Mouse (Mus musculus): ENCODE results near the gene Cd276. TPM values are rescaled to one million over a fixed set of nuclear protein-coding genes. Genes with fewer than 3 reads are reported as not detected.
A peak's percentile ranks its signal among the peaks of the same experiment; 100 is the strongest.

Gene Cd276
- total RNA-seq, 1 experiment, result 23.4 TPM

- Histone ChIP-seq H3K9me3 (ENCODE audit: control insufficient read depth, insufficient read depth, low read depth, low read length) (no peaks in the 10 kb centered on the region), H3K9ac (ENCODE audit: insufficient read depth, low read depth, low read length, poor library complexity, severe bottlenecking) (no peak overlapping the region), H3K4me3 (ENCODE audit: insufficient read depth in 1 of 2, low read depth in 1 of 2, low read length in 2 of 2, poor library complexity in 1 of 2, severe bottlenecking in 1 of 2) (no peak overlapping the region), H3K27ac (ENCODE audit: insufficient read depth, low read depth, low read length, poor library complexity, severe bottlenecking) (no peak overlapping the region), H3K36me3 (ENCODE audit: control insufficient read depth, insufficient read depth, low read length, poor library complexity, severe bottlenecking) (peaks cover 20% of the 10 kb centered on the region; the same call in 1 of the 2 replicates), H3K4me1 (ENCODE audit: control insufficient read depth in 2 of 2, insufficient read depth in 2 of 2, low read length in 2 of 2, poor library complexity in 1 of 2) (peaks cover 2 to 5% of the 10 kb centered on the region in 2 experiments; a peak in 3 of 4 replicates)
- no peak for DNase-seq (ENCODE audit: low read depth, low spot score)
- TF ChIP-seq MAFK (IDR thresholded peaks at IDR 0.05; ENCODE audit: insufficient read depth, low read depth, low read length) (peak; percentile 79; the same call in 1 of the 2 replicates), CHD2 (IDR thresholded peaks at IDR 0.05; ENCODE audit: low read depth, low read length) (no peak), ZNF384 (IDR thresholded peaks at IDR 0.05; ENCODE audit: low read depth, low read length) (no peak)
- in situ Hi-C loops (cut with MboI; ENCODE audit: low sequenced_read_pairs in 2 of 2, unreplicated experiment in 2 of 2), result no loop called here
Measured at GRCm38 (mm10) chr9:58541895-58542338, 13.3 kb downstream of the Cd276 start.

GRCm38 (mm10) chr9:58539886-58540285 lies 15.4 kb downstream of the Cd276 start:
- H3K9ac ChIP-seq (ENCODE audit: insufficient read depth, low read depth, low read length, poor library complexity, severe bottlenecking), result no peak overlapping the region

DNA sequence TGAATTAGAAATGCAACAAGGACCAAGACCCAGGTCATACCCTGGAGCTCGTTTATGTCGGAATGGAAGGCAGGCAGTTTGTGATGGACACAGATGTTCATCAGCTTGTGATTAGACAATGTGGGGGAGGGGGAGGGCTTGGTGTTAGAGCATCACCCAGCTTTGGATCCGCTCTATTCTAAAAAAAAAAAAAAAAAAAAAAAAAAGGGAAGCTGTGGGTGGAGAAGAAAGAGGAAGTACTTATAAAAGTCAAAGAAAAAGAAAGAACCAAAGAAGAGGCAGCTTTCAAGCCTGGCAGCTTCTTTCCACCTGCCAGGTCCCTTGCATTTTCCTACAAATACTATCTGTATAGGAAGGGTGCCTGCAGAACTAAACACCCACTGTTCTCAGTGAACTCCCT lies 17.5 kb downstream of the Cd276 start:
- H3K36me3 ChIP-seq (ENCODE audit: control insufficient read depth, insufficient read depth, low read length, poor library complexity, severe bottlenecking), result peaks cover 30% of the 10 kb centered on the region; the same call in 1 of the 2 replicates
- no peak overlapping the region for H3K9ac ChIP-seq (ENCODE audit: insufficient read depth, low read depth, low read length, poor library complexity, severe bottlenecking)
- in situ Hi-C loops (cut with MboI; ENCODE audit: low sequenced_read_pairs in 2 of 2, unreplicated experiment in 2 of 2), result no loop called here
- no peak overlapping the region for H3K27ac ChIP-seq (ENCODE audit: insufficient read depth, low read depth, low read length, poor library complexity, severe bottlenecking)
- TF ChIP-seq ZC3H11A (IDR thresholded peaks at IDR 0.05; ENCODE audit: borderline replicate concordance, low read depth, low read length) (no peak), CHD2 (IDR thresholded peaks at IDR 0.05; ENCODE audit: low read depth, low read length) (no peak), ZNF384 (IDR thresholded peaks at IDR 0.05; ENCODE audit: low read depth, low read length) (no peak), HCFC1 (IDR thresholded peaks at IDR 0.05; ENCODE audit: borderline replicate concordance, insufficient read depth, low read length) (no peak), MAFK (IDR thresholded peaks at IDR 0.05; ENCODE audit: insufficient read depth, low read depth, low read length) (no peak)
- H3K4me1 ChIP-seq (ENCODE audit: control insufficient read depth in 2 of 2, insufficient read depth in 2 of 2, low read length in 2 of 2, poor library complexity in 1 of 2), result peaks cover 0 to 7% of the 10 kb centered on the region in 2 experiments; a peak in 2 of 4 replicates
- H3K4me3 ChIP-seq (ENCODE audit: insufficient read depth in 1 of 2, low read depth in 1 of 2, low read length in 2 of 2, poor library complexity in 1 of 2, severe bottlenecking in 1 of 2), result no peak overlapping the region
- no peak for DNase-seq (ENCODE audit: low read depth, low spot score)
- no peaks in the 10 kb centered on the region for H3K9me3 ChIP-seq (ENCODE audit: control insufficient read depth, insufficient read depth, low read depth, low read length)

More at GRCm38 (mm10) chr9:58539886-58540285, 15.4 kb downstream of the Cd276 start:
- peak; percentile 79 for DNase-seq (ENCODE audit: low read depth, low spot score)
- Histone ChIP-seq H3K27ac (ENCODE audit: insufficient read depth, low read depth, low read length, poor library complexity, severe bottlenecking) (no peak overlapping the region), H3K9me3 (ENCODE audit: control insufficient read depth, insufficient read depth, low read depth, low read length) (no peaks in the 10 kb centered on the region), H3K36me3 (ENCODE audit: control insufficient read depth, insufficient read depth, low read length, poor library complexity, severe bottlenecking) (peaks cover 25% of the 10 kb centered on the region; the same call in 1 of the 2 replicates), H3K4me3 (ENCODE audit: insufficient read depth in 1 of 2, low read depth in 1 of 2, low read length in 2 of 2, poor library complexity in 1 of 2, severe bottlenecking in 1 of 2) (no peak overlapping the region), H3K4me1 (ENCODE audit: control insufficient read depth in 2 of 2, insufficient read depth in 2 of 2, low read length in 2 of 2, poor library complexity in 1 of 2) (peaks cover 0 to 8% of the 10 kb centered on the region in 2 experiments; a peak in 2 of 4 replicates)
- in situ Hi-C loops (cut with MboI; ENCODE audit: low sequenced_read_pairs in 2 of 2, unreplicated experiment in 2 of 2), result no loop called here
- TF ChIP-seq MAFK (IDR thresholded peaks at IDR 0.05; ENCODE audit: insufficient read depth, low read depth, low read length) (no peak), HCFC1 (IDR thresholded peaks at IDR 0.05; ENCODE audit: borderline replicate concordance, insufficient read depth, low read length) (no peak), ZC3H11A (IDR thresholded peaks at IDR 0.05; ENCODE audit: borderline replicate concordance, low read depth, low read length) (peak; percentile 81; the same call in 1 of the 2 replicates), CHD2 (IDR thresholded peaks at IDR 0.05; ENCODE audit: low read depth, low read length) (no peak), ZNF384 (IDR thresholded peaks at IDR 0.05; ENCODE audit: low read depth, low read length) (no peak)

DNA sequence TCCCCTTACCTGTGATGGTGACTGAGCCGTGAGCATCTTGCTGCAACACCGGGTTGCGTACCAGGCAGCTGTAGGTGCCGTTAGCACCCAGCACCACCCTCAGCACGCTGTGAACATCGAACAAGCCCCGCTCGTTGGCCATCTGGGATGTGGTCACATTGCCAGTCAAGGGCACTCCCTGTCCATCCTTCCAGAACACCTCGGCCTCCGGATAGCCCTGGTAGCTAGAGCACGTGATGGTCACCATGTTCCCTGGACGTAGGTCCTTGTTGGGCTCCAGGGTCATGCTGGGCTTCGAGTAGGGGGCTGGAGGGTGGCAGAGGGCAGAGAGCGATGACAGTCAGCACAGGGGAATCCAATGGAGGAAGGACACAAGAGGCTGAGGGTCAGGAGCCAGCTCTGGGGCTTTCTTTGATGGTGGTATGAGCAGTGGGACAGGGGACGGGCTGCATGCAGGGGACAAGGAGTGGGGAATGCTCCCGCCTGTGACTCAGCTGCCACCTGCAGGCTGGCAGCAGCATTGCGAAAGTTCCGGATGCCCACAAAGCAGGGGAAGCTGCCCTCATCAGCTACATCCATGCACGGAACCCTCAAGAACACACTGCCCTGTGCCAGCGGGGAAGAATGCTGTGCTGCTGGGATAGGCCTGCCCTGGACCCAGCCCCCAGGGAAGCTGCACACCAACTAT lies 19.6 kb downstream of the Cd276 start:
- peaks cover 0 to 4% of the 10 kb centered on the region in 2 experiments; a peak in 1 of 4 replicates for H3K4me1 ChIP-seq (ENCODE audit: control insufficient read depth in 2 of 2, insufficient read depth in 2 of 2, low read length in 2 of 2, poor library complexity in 1 of 2)
- no peak overlapping the region for H3K4me3 ChIP-seq (ENCODE audit: insufficient read depth in 1 of 2, low read depth in 1 of 2, low read length in 2 of 2, poor library complexity in 1 of 2, severe bottlenecking in 1 of 2)
- H3K27ac ChIP-seq (ENCODE audit: insufficient read depth, low read depth, low read length, poor library complexity, severe bottlenecking), result no peak overlapping the region
- in situ Hi-C loops (cut with MboI; ENCODE audit: low sequenced_read_pairs in 2 of 2, unreplicated experiment in 2 of 2), result no loop called here
- TF ChIP-seq HCFC1 (IDR thresholded peaks at IDR 0.05; ENCODE audit: borderline replicate concordance, insufficient read depth, low read length) (no peak), ZNF384 (IDR thresholded peaks at IDR 0.05; ENCODE audit: low read depth, low read length) (no peak), CHD2 (IDR thresholded peaks at IDR 0.05; ENCODE audit: low read depth, low read length) (no peak), MAFK (IDR thresholded peaks at IDR 0.05; ENCODE audit: insufficient read depth, low read depth, low read length) (no peak), ZC3H11A (IDR thresholded peaks at IDR 0.05; ENCODE audit: borderline replicate concordance, low read depth, low read length) (no peak)
- no peak for DNase-seq (ENCODE audit: low read depth, low spot score)
- no peaks in the 10 kb centered on the region for H3K9me3 ChIP-seq (ENCODE audit: control insufficient read depth, insufficient read depth, low read depth, low read length)
- no peak overlapping the region for H3K9ac ChIP-seq (ENCODE audit: insufficient read depth, low read depth, low read length, poor library complexity, severe bottlenecking)
- H3K36me3 ChIP-seq (ENCODE audit: control insufficient read depth, insufficient read depth, low read length, poor library complexity, severe bottlenecking), result peaks cover 39% of the 10 kb centered on the region; the same call in 1 of the 2 replicates

Measured in ES-E14 (cell line).